Mouse (Mus musculus): ENCODE results near the gene Pcgf2. TPM values are rescaled to one million over a fixed set of nuclear protein-coding genes. Genes with fewer than 3 reads are reported as not detected.
"Not testable (repeated sequence)": the region's sequence is repeated elsewhere in the genome, so short reads cannot be mapped to it uniquely, and the experiment has no call there.

Pcgf2 gene
- polyA plus RNA-seq, 1 experiment from 2014 or later = 11.9 TPM

DNA sequence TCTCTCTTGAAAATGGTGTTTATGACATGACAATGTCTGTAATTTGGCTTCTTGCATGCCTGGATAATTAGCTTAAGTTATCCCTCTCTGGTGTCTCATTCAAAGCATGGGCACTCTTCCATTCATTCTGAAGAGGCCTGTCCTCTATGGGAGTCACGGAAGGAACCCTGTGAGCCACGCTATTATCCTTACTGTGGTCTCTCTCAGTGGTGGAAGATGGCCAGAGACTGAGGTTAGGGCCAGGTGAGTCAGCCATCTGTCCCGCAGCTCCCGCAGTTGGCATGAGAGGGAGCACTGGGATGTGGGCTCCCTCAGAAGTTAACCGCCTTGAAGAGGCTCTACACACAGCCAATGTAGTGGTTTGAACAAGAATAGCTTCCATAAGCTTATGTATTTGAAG is 50.0 kb downstream of the Pcgf2 start:
- Histone ChIP-seq H3K27me3 (replicated peaks; ENCODE audit: control insufficient read depth, insufficient read depth, low read length) (no peaks in the 10 kb centered on the region), H3K27ac (ENCODE audit: low read length) (no peak overlapping the region), H3K36me3 (ENCODE audit: control insufficient read depth, insufficient read depth, low read length) (no peaks in the 10 kb centered on the region), H3K9me3 (ENCODE audit: control insufficient read depth, low read length) (no peaks in the 10 kb centered on the region), H3K4me2 (ENCODE audit: low read depth, low read length) (no peak overlapping the region), H3K9ac (ENCODE audit: low read depth, low read length) (no peak overlapping the region), H3K4me3 (ENCODE audit: low read length) (no peak overlapping the region), H3K4me1 (ENCODE audit: control insufficient read depth, insufficient read depth, low read length) (no peaks in the 10 kb centered on the region)
- 61% methylated on average over 5 of the region's 5 CpGs for WGBS
- no peak for ATAC-seq

DNA sequence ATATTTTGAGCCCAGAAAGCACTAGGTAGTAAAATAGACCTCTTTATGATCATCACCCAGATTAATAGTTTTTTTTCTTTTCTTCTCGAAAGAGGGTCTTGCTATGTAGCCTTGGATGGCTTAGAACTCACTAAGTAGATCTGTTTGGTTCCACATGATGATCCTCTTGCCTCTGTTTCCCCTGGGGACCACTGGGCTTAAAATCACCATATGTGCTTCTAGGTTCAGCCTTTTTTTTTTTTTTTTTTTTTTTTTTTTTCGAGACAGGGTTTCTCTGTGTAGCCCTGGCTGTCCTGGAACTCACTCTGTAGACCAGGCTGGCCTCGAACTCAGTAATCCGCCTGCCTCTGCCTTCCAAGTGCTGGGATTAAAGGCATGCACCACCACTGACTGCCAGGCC is 51.8 kb downstream of the Pcgf2 start:
- H3K4me1 ChIP-seq (ENCODE audit: control insufficient read depth, insufficient read depth, low read length); H3K27ac ChIP-seq (ENCODE audit: low read length); ATAC-seq; H3K9ac ChIP-seq (ENCODE audit: low read depth, low read length); H3K27me3 ChIP-seq (replicated peaks; ENCODE audit: control insufficient read depth, insufficient read depth, low read length); H3K9me3 ChIP-seq (ENCODE audit: control insufficient read depth, low read length); H3K4me2 ChIP-seq (ENCODE audit: low read depth, low read length); H3K4me3 ChIP-seq (ENCODE audit: low read length); H3K36me3 ChIP-seq (ENCODE audit: control insufficient read depth, insufficient read depth, low read length): not testable (repeated sequence)
- 92% methylated on average over 3 of the region's 4 CpGs for WGBS

GRCm38 (mm10) chr11:97644834-97645233 is 55.5 kb downstream of the Pcgf2 start:
- no peak for ATAC-seq
- Histone ChIP-seq H3K27ac (ENCODE audit: low read length) (no peak overlapping the region), H3K9ac (ENCODE audit: low read depth, low read length) (no peak overlapping the region), H3K36me3 (ENCODE audit: control insufficient read depth, insufficient read depth, low read length) (no peaks in the 10 kb centered on the region), H3K9me3 (ENCODE audit: control insufficient read depth, low read length) (no peaks in the 10 kb centered on the region), H3K4me3 (ENCODE audit: low read length) (no peak overlapping the region), H3K4me2 (ENCODE audit: low read depth, low read length) (no peak overlapping the region), H3K4me1 (ENCODE audit: control insufficient read depth, insufficient read depth, low read length) (no peaks in the 10 kb centered on the region), H3K27me3 (replicated peaks; ENCODE audit: control insufficient read depth, insufficient read depth, low read length) (no peaks in the 10 kb centered on the region)
- 6% methylated on average over 6 of the region's 6 CpGs for WGBS

DNA sequence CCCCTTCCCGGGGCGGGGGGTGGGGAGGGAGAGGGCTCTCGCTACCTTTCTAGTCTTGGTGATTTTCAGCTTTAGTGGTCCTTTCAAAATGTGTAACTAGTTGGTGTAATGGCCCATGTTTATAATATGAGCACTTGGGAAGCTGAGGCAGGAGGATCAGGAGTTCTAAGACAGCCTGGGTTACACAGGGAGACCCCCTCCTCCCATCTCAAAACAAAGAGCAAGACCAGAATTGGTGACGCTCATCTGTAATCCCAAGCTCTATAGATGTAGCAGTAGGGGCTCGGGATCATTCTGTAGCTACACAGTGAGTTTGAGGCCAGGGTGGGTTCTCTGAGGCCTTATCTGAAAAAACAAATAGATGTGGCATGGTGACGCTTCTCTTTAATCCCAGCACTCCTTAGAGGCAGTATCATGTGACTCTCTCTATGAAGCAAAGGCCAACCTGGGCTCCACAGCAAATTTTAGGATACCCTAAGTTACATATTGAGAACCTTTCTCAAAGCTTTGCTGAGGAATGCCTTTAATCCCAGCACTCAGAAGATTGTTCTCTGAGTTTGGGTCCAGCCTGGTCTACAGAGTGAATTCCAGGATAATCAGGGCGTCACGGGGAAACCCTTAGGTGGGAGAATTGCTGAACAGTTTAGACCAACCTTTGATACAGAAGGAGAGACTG is 56.8 kb downstream of the Pcgf2 start:
- Histone ChIP-seq H3K36me3 (ENCODE audit: control insufficient read depth, insufficient read depth, low read length) (no peaks in the 10 kb centered on the region), H3K4me1 (ENCODE audit: control insufficient read depth, insufficient read depth, low read length) (no peaks in the 10 kb centered on the region), H3K27me3 (replicated peaks; ENCODE audit: control insufficient read depth, insufficient read depth, low read length) (no peaks in the 10 kb centered on the region), H3K4me2 (ENCODE audit: low read depth, low read length) (no peak overlapping the region), H3K9ac (ENCODE audit: low read depth, low read length) (no peak overlapping the region), H3K27ac (ENCODE audit: low read length) (no peak overlapping the region), H3K4me3 (ENCODE audit: low read length) (no peak overlapping the region), H3K9me3 (ENCODE audit: control insufficient read depth, low read length) (no peaks in the 10 kb centered on the region)
- no peak for ATAC-seq
- 74% methylated on average over 8 of the region's 8 CpGs for WGBS

GRCm38 (mm10) chr11:97642746-97643145 is 57.6 kb downstream of the Pcgf2 start:
- H3K4me1 ChIP-seq (ENCODE audit: control insufficient read depth, insufficient read depth, low read length) = no peaks in the 10 kb centered on the region
- no peaks in the 10 kb centered on the region for H3K9me3 ChIP-seq (ENCODE audit: control insufficient read depth, low read length)
- no peak overlapping the region for H3K27ac ChIP-seq (ENCODE audit: low read length)
- H3K9ac ChIP-seq (ENCODE audit: low read depth, low read length) = no peak overlapping the region
- no peaks in the 10 kb centered on the region for H3K27me3 ChIP-seq (replicated peaks; ENCODE audit: control insufficient read depth, insufficient read depth, low read length)
- WGBS = 50% methylated on average over 2 of the region's 2 CpGs
- no peaks in the 10 kb centered on the region for H3K36me3 ChIP-seq (ENCODE audit: control insufficient read depth, insufficient read depth, low read length)
- H3K4me2 ChIP-seq (ENCODE audit: low read depth, low read length) = no peak overlapping the region
- ATAC-seq = no peak
- no peak overlapping the region for H3K4me3 ChIP-seq (ENCODE audit: low read length)

DNA sequence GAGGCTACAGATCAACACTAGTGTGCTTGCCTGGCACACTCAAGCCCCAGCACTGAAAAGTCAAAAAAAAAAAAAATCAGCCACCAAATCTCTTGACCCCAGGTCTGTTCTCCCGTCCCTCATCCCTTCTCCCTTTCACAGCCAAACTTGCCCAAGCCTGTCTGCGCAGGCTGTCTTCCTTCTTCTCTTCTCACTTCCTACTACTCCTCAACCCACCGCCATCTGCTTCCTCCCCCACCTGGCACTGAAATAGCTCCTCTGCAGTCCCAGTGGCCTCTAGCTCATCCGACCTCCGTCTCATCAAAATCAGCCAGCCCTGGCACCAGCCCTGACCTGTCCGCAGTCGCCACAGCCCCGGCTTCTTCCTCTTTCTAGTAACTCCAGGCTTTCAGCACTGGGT is 58.6 kb downstream of the Pcgf2 start:
- Histone ChIP-seq H3K4me2 (ENCODE audit: low read depth, low read length) (no peak overlapping the region), H3K4me1 (ENCODE audit: control insufficient read depth, insufficient read depth, low read length) (no peaks in the 10 kb centered on the region), H3K27me3 (replicated peaks; ENCODE audit: control insufficient read depth, insufficient read depth, low read length) (no peaks in the 10 kb centered on the region), H3K9me3 (ENCODE audit: control insufficient read depth, low read length) (no peaks in the 10 kb centered on the region), H3K9ac (ENCODE audit: low read depth, low read length) (no peak overlapping the region; the same call in 1 of the 2 replicates), H3K27ac (ENCODE audit: low read length) (no peak overlapping the region), H3K36me3 (ENCODE audit: control insufficient read depth, insufficient read depth, low read length) (no peaks in the 10 kb centered on the region), H3K4me3 (ENCODE audit: low read length) (no peak overlapping the region)
- WGBS = 63% methylated on average over 8 of the region's 8 CpGs
- no peak for ATAC-seq

Small RNA genes within 50 kb of the gene (microRNA-seq; reads per million reads assigned to microRNA genes)
- gene Gm24158 = not detected
- not detected for gene Mir6927
- gene Mir8102 = not detected

Other genes starting within 250 kb of the Pcgf2 start
- gene 4933428G20Rik, start 200.2 kb downstream of the Pcgf2 start, polyA plus RNA-seq (2015; fragmentation: Nextera tagmentation; extraction: Ambion mirVana) = 0.18 and 0.45 TPM in 2 replicates
- gene Srcin1, start 124.3 kb downstream of the Pcgf2 start, polyA plus RNA-seq (2015; fragmentation: Nextera tagmentation; extraction: Ambion mirVana) = 0.10 and 0.12 TPM in 2 replicates
- gene Epop, start 70.8 kb downstream of the Pcgf2 start, polyA plus RNA-seq (2015; fragmentation: Nextera tagmentation; extraction: Ambion mirVana) = 1.1 and 1.3 TPM in 2 replicates
- 2.2 and 2.6 TPM in 2 replicates for gene Mllt6, start 37.1 kb downstream of the Pcgf2 start, polyA plus RNA-seq (2015; fragmentation: Nextera tagmentation; extraction: Ambion mirVana)
- 120 and 135 TPM in 2 replicates for gene Cisd3, start 14.7 kb downstream of the Pcgf2 start, polyA plus RNA-seq (2015; fragmentation: Nextera tagmentation; extraction: Ambion mirVana)
- gene Psmb3, start 2.9 kb upstream of the Pcgf2 start, polyA plus RNA-seq (2015; fragmentation: Nextera tagmentation; extraction: Ambion mirVana) = 419 and 429 TPM in 2 replicates
- gene Pip4k2b, start 44.2 kb upstream of the Pcgf2 start, polyA plus RNA-seq (2015; fragmentation: Nextera tagmentation; extraction: Ambion mirVana) = 0.71 and 0.86 TPM in 2 replicates
- 11.1 and 11.9 TPM in 2 replicates for gene Cwc25, start 66.1 kb upstream of the Pcgf2 start, polyA plus RNA-seq (2015; fragmentation: Nextera tagmentation; extraction: Ambion mirVana)
- gene 1700001P01Rik, start 75.4 kb upstream of the Pcgf2 start, polyA plus RNA-seq (2015; fragmentation: Nextera tagmentation; extraction: Ambion mirVana) = not detected in 2 replicates
- 466 and 491 TPM in 2 replicates for gene Rpl23, start 81.9 kb upstream of the Pcgf2 start, polyA plus RNA-seq (2015; fragmentation: Nextera tagmentation; extraction: Ambion mirVana)
- gene Lasp1, start 98.5 kb upstream of the Pcgf2 start, polyA plus RNA-seq (2015; fragmentation: Nextera tagmentation; extraction: Ambion mirVana) = 141 and 148 TPM in 2 replicates
- 4.1 TPM in 2 replicates for gene B230217C12Rik, start 140.3 kb upstream of the Pcgf2 start, polyA plus RNA-seq (2015; fragmentation: Nextera tagmentation; extraction: Ambion mirVana)
- 0.26 and 0.78 TPM in 2 replicates for gene Fbxo47, start 183.7 kb upstream of the Pcgf2 start, polyA plus RNA-seq (2015; fragmentation: Nextera tagmentation; extraction: Ambion mirVana)

Measured in intestine, embryonic 16.5 days (tissue).